Mouse (Mus musculus) bone marrow macrophage, adult 2 months (primary cell): ENCODE data around the gene Gm30191.

ENCODE experiments used
- CTCF ChIP-seq: IDR thresholded peaks from 2 replicates; pipeline ENCODE4 v1.5.1; 2012; ENCODE audit warnings: low read depth, mild to moderate bottlenecking, low read length, moderate library complexity
- POLR2A ChIP-seq: IDR thresholded peaks from 2 replicates; pipeline ENCODE4 v1.6.1; 2012; ENCODE audit warnings: mild to moderate bottlenecking, low read depth, low read length, borderline replicate concordance

DNA sequence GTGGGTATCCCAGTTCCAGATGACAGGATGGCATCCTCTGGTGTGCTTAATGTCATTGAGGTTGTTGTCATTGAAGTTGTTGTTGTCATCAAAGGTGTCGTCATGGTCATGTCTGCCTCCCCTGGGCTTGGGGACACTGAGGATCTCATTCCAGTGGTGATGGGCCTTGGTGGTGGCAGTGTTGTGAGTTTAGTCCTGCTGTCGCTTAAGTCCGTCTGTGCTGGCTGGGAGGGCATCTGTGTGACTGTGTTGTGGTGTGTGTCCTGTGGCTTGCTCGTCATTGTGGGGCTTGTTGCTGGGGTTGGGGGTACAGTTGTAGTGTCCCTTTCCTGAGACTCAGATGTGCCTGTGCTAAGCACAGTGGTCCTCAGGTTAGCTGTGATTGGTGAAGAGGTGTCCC is 43.8 kb upstream of the Gm30191 start, which contains the start of gene Gm7534:
- no peak for TF ChIP-seq POLR2A
- TF ChIP-seq CTCF = no peak
